Mouse (Mus musculus) embryonic facial prominence, embryonic 15.5 days (tissue): ENCODE measurements around the gene Pla2g4e. TPM values are rescaled to one million over a fixed set of nuclear protein-coding genes. Genes with fewer than 3 reads are reported as not detected.

Experiments used
- ATAC-seq: fragments of 200-750 bp; cut with Nextera tagmentation; 2 replicates; pipeline ENCODE4 v1.8.0; 2017; ENCODE audit warnings: low read depth, moderate TSS enrichment; ENCODE audit not compliant: insufficient number of reproducible peaks, low FRiP score, low TSS enrichment
- H3K27ac ChIP-seq: fragments of 300-500 bp; sonication (generic); replicated peaks from 2 replicates; pipeline ENCODE4 v1.5.1; 2015; ENCODE audit warnings: mild to moderate bottlenecking, inconsistent platforms
- H3K27me3 ChIP-seq: fragments of 300-500 bp; sonication (generic); 2 replicates; pipeline ENCODE4 v1.6.1; 2015; ENCODE audit warnings: inconsistent platforms
- H3K36me3 ChIP-seq: fragments of 300-500 bp; sonication (generic); 2 replicates; pipeline ENCODE4 v1.6.1; 2015; ENCODE audit warnings: mild to moderate bottlenecking, inconsistent platforms
- H3K4me1 ChIP-seq: fragments of 300-500 bp; sonication (generic); 2 replicates; pipeline ENCODE4 v1.6.1; 2015; ENCODE audit warnings: inconsistent platforms
- H3K4me2 ChIP-seq: fragments of 300-500 bp; sonication (generic); replicated peaks from 2 replicates; pipeline ENCODE4 v1.6.1; 2015; ENCODE audit warnings: mild to moderate bottlenecking, inconsistent platforms
- H3K4me3 ChIP-seq: fragments of 300-500 bp; sonication (generic); replicated peaks from 2 replicates; pipeline ENCODE4 v1.5.1; 2015; ENCODE audit warnings: mild to moderate bottlenecking, inconsistent platforms
- H3K9ac ChIP-seq: fragments of 300-500 bp; sonication (generic); 2 replicates; pipeline ENCODE4 v1.6.1; 2015; ENCODE audit warnings: inconsistent platforms
- H3K9me3 ChIP-seq: fragments of 300-500 bp; sonication (generic); replicated peaks from 2 replicates; pipeline ENCODE4 v1.6.1; 2016; ENCODE audit warnings: inconsistent platforms
- WGBS: fragments of 180-500 bp; shearing (Covaris S2); methylation state at CpG from one replicate; pipeline ENCODE4 v1.1.7; 2015; 5-methylcytosine and 5-hydroxymethylcytosine counted together
- polyA plus RNA-seq: library from polyadenylated mRNA; unstranded; fragments of >200 nt; fragmentation: Nextera tagmentation; extraction: Ambion mirVana; gene quantifications from 2 replicates; pipeline ENCODE4 v1.2.1, GENCODE M21; 2015

Pla2g4e gene
- polyA plus RNA-seq, 1 experiment from 2014 or later = 3.4 TPM

GRCm38 (mm10) chr2:120122983-120123382 lies 122.2 kb downstream of the Pla2g4e start:
- no peak for ATAC-seq
- Histone ChIP-seq H3K27me3 (no peaks in the 10 kb centered on the region), H3K9ac (no peak overlapping the region), H3K4me1 (peaks cover 4% of the 10 kb centered on the region; the same call in 1 of the 2 replicates), H3K4me2 (no peak overlapping the region), H3K36me3 (no peaks in the 10 kb centered on the region), H3K27ac (no peak overlapping the region), H3K9me3 (no peaks in the 10 kb centered on the region), H3K4me3 (no peak overlapping the region)
- 93% methylated on average over 6 of the region's 6 CpGs for WGBS

- Histone ChIP-seq H3K9me3 (no peaks in the 10 kb centered on the region), H3K4me1 (no peaks in the 10 kb centered on the region), H3K27me3 (no peaks in the 10 kb centered on the region), H3K4me3 (no peak overlapping the region), H3K9ac (no peak overlapping the region), H3K4me2 (no peak overlapping the region), H3K27ac (no peak overlapping the region), H3K36me3 (no peaks in the 10 kb centered on the region)
- no peak for ATAC-seq
- WGBS = 89% methylated on average over 6 of the region's 6 CpGs
Measured at GRCm38 (mm10) chr2:120117346-120117745, 127.8 kb downstream of the Pla2g4e start.

Other genes with a start within 250 kb of the Pla2g4e start
- 16.7 and 20.8 TPM in 2 replicates for gene Jmjd7, start 217.9 kb downstream of the Pla2g4e start, polyA plus RNA-seq
- 3.7 and 6.1 TPM in 2 replicates for gene Gm28042, start 217.8 kb downstream of the Pla2g4e start, polyA plus RNA-seq
- 2.4 and 3.8 TPM in 2 replicates for gene Pla2g4b, start 211.9 kb downstream of the Pla2g4e start, polyA plus RNA-seq
- 59.7 and 67.5 TPM in 2 replicates for gene Ehd4, start 90.7 kb downstream of the Pla2g4e start, polyA plus RNA-seq
- gene Pla2g4d, start 43.9 kb upstream of the Pla2g4e start, polyA plus RNA-seq = 0.56 and 1.4 TPM in 2 replicates
- 10.4 and 12.6 TPM in 2 replicates for gene Pla2g4f, start 68.8 kb upstream of the Pla2g4e start, polyA plus RNA-seq
- gene Vps39, start 107.8 kb upstream of the Pla2g4e start, polyA plus RNA-seq = 23.4 TPM in 2 replicates
- gene Ganc, start 158.6 kb upstream of the Pla2g4e start, polyA plus RNA-seq = 10.3 and 11.1 TPM in 2 replicates
- 10.8 and 12.2 TPM in 2 replicates for gene Tmem87a, start 158.8 kb upstream of the Pla2g4e start, polyA plus RNA-seq
- gene Capn3, start 210.7 kb upstream of the Pla2g4e start, polyA plus RNA-seq = 3.8 and 6.3 TPM in 2 replicates